Mouse (Mus musculus) neural tube, embryonic 12.5 days (tissue): ENCODE data around the gene Rufy4. TPM values are rescaled to one million over a fixed set of nuclear protein-coding genes. Genes with fewer than 3 reads are reported as not detected.

Experiments
- ATAC-seq: fragments of 200-750 bp; cut with Nextera tagmentation; 2 replicates; pipeline ENCODE4 v1.8.0; 2017; ENCODE audit warnings: low read depth, mild to moderate bottlenecking, moderate TSS enrichment, moderate library complexity; ENCODE audit not compliant: low FRiP score
- H3K27ac ChIP-seq: fragments of 300-500 bp; sonication (generic); 2 replicates; pipeline ENCODE4 v1.5.1; 2016
- H3K27me3 ChIP-seq: fragments of 300-500 bp; sonication (generic); replicated peaks from 2 replicates; pipeline ENCODE4 v1.6.1; 2016; ENCODE audit warnings: mild to moderate bottlenecking
- H3K36me3 ChIP-seq: fragments of 300-500 bp; sonication (generic); 2 replicates; pipeline ENCODE4 v1.6.1; 2016; ENCODE audit warnings: mild to moderate bottlenecking
- H3K4me1 ChIP-seq: fragments of 300-500 bp; sonication (generic); 2 replicates; pipeline ENCODE4 v1.6.1; 2016
- H3K4me2 ChIP-seq: fragments of 300-500 bp; sonication (generic); replicated peaks from 2 replicates; pipeline ENCODE4 v1.6.1; 2016; ENCODE audit warnings: mild to moderate bottlenecking
- H3K4me3 ChIP-seq: fragments of 300-500 bp; sonication (generic); 2 replicates; pipeline ENCODE4 v1.5.1; 2016
- H3K9ac ChIP-seq: fragments of 300-500 bp; sonication (generic); 2 replicates; pipeline ENCODE4 v1.6.1; 2016; ENCODE audit warnings: mild to moderate bottlenecking
- H3K9me3 ChIP-seq: fragments of 300-500 bp; sonication (generic); 2 replicates; pipeline ENCODE4 v1.6.1; 2016; ENCODE audit warnings: mild to moderate bottlenecking
- WGBS: fragments of 180-500 bp; shearing (Covaris S2); methylation state at CpG from one replicate; pipeline ENCODE4 v1.1.7; 2016; 5-methylcytosine and 5-hydroxymethylcytosine counted together
- polyA plus RNA-seq: library from polyadenylated mRNA; unstranded; fragments of >200 nt; fragmentation: Nextera tagmentation; extraction: Ambion mirVana; gene quantifications from 2 replicates; pipeline ENCODE4 v1.2.1, GENCODE M21; 2016

Rufy4 gene
- polyA plus RNA-seq, 1 experiment from 2014 or later: 0.51 TPM

DNA sequence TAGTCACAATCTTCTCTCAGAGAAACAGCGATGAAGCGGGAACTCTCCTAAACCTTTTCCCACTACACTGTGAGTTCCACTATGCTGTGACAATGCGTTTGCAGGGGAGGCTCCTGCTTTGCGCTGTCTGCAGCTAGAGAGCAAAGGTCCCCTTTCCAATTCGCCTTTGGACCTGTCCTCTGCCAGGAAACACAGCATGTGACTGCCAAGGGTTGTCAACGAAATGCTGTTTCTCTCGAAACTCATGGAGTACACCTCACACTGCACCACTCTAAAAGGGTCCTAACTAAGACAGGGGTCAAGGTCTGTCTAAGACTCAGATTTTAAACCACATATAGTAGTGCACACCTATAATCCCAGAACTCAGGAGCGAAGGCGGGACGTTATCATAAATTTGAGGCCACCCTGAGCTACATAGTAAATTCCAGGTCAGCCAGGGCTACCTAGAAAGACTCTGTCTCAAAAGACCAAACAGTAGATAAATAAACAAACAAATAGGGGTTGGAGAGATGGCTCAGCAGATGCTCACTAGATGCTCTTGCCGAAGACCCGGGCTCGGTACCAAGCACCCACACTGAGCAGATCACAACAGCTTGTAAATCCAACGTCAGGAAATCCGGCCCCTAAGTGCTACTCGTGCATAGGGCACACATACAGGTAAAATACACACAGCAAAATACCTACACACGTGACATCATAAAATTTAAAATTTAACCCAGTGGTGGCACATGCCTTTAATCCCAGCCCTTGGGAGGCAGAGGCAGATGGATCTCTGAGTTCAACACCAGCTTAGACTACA lies 71.5 kb downstream of the Rufy4 start:
- 81% methylated on average over 17 of the region's 17 CpGs for WGBS
- no peak overlapping the region for H3K4me3 ChIP-seq
- no peaks in the 10 kb centered on the region for H3K36me3 ChIP-seq
- 0 out of 2 replicates have a peak, but pooled peaks cover 4% of the 10 kb centered on the region for H3K4me1 ChIP-seq
- no peak overlapping the region for H3K27ac ChIP-seq
- no peaks in the 10 kb centered on the region for H3K27me3 ChIP-seq
- H3K9me3 ChIP-seq: no peaks in the 10 kb centered on the region
- no peak for ATAC-seq
- no peak overlapping the region for H3K9ac ChIP-seq
- no peak overlapping the region for H3K4me2 ChIP-seq

Other genes with a start within 250 kb of the Rufy4 start
- 13.8 and 16.5 TPM in 2 replicates for gene Tns1, start 1.1 kb upstream of the Rufy4 start, polyA plus RNA-seq
- 0.08 and 0.32 TPM in 2 replicates for gene Cxcr2, start 28.4 kb downstream of the Rufy4 start, polyA plus RNA-seq
- gene Cxcr1, start 69.1 kb downstream of the Rufy4 start, polyA plus RNA-seq: not detected in 2 replicates
- 374 and 394 TPM in 2 replicates for gene Arpc2, start 110.5 kb downstream of the Rufy4 start, polyA plus RNA-seq
- 0.19 TPM in 1 of 2 replicates, not detected in the other for gene Gpbar1, start 153.0 kb downstream of the Rufy4 start, polyA plus RNA-seq
- 189 and 196 TPM in 2 replicates for gene Aamp, start 159.2 kb downstream of the Rufy4 start, polyA plus RNA-seq
- gene Pnkd, start 159.4 kb downstream of the Rufy4 start, polyA plus RNA-seq: 96.1 and 104 TPM in 2 replicates
- gene Tmbim1, start 180.1 kb downstream of the Rufy4 start, polyA plus RNA-seq: 9.0 and 9.5 TPM in 2 replicates
- gene Catip, start 236.6 kb downstream of the Rufy4 start, polyA plus RNA-seq: 0.25 and 0.75 TPM in 2 replicates
- 2.1 and 4.1 TPM in 2 replicates for gene Slc11a1, start 249.7 kb downstream of the Rufy4 start, polyA plus RNA-seq